Mouse (Mus musculus): ENCODE data around the gene Khk.

GRCm38 (mm10) chr5:30949654-30950326, 28.6 kb downstream of the Khk start:
- no peak for TF ChIP-seq CTCF (conservative IDR thresholded peaks at IDR 0.05; ENCODE audit: low read length)
- no peak for TF ChIP-seq NANOG (IDR thresholded peaks at IDR 0.05; ENCODE audit: borderline replicate concordance, low read length)
- no peak for TF ChIP-seq POU5F1 (IDR thresholded peaks at IDR 0.05; ENCODE audit: borderline replicate concordance, low read length)

Measured in E14TG2a.4 (cell line).